Mouse (Mus musculus): ENCODE measurements at regions not wholly inside any gene's neighbourhood (a gene's known extent, or its start where the extent isn't known, plus 50 kb on each side); places are given as distances from the start of the nearest gene placed in this dataset.

DNA sequence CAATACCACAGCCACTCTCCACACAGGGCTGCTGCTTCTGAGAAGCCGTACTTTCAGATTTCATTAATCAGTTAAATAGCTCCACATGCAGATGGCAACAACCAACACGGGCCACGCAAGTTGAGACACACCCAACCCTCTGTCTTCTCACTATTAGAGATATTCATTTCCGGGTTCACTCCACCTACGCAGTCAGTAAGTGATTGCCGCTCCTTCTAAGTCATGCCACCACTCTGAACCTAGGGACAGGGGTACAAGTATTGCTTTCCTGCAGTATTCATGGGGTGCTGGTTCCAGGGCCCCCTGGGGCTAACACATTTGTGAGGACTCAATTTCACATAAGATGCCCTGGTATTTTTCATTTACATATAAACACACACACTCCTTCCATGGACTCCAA, 176.3 kb downstream of the Maf start:
- Histone ChIP-seq H3K27ac (replicated peaks; ENCODE audit: low read depth, low read length) (no peak overlapping the region), H3K4me3 (ENCODE audit: insufficient read depth, low read depth, low read length) (no peak overlapping the region), H3K4me1 (ENCODE audit: control insufficient read depth, insufficient read depth, insufficient read length, low read length) (no peaks in the 10 kb centered on the region)

- Histone ChIP-seq H3K4me3 (ENCODE audit: insufficient read depth, low read depth, low read length) (no peak overlapping the region), H3K27ac (replicated peaks; ENCODE audit: low read depth, low read length) (no peak overlapping the region), H3K4me1 (ENCODE audit: control insufficient read depth, insufficient read depth, insufficient read length, low read length) (no peaks in the 10 kb centered on the region)
Observed at GRCm38 (mm10) chr8:115529568-115530342, 177.8 kb downstream of the Maf start.

GRCm38 (mm10) chr8:115528879-115529278, 178.7 kb downstream of the Maf start:
- Histone ChIP-seq H3K27ac (replicated peaks; ENCODE audit: low read depth, low read length) (no peak overlapping the region), H3K4me3 (ENCODE audit: insufficient read depth, low read depth, low read length) (no peak overlapping the region)

DNA sequence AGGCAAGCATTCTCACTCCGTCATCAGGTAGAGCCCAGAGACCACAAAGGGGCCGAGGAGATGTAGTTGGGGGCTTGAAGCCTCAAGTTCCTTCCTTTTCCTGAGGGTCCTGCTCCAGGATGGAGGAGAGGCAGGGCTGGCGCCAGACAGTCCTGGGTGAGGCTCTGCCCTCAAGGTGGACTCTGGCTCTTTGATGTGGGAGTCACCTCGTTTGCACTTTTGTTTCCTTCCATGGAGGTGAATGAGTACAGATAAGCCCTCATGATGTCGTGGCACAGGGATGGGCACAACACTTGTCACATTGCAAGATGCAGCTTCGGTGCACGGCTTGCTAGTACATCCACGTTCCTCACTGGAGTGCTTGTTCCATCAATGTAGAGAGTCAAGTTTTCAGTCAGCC, 182.4 kb downstream of the Maf start:
- Histone ChIP-seq H3K27ac (replicated peaks; ENCODE audit: low read depth, low read length) (no peak overlapping the region), H3K4me1 (ENCODE audit: control insufficient read depth, insufficient read depth, insufficient read length, low read length) (no peaks in the 10 kb centered on the region), H3K4me3 (ENCODE audit: insufficient read depth, low read depth, low read length) (no peak overlapping the region)

More at GRCm38 (mm10) chr8:115528879-115529278, 178.7 kb downstream of the Maf start:
- H3K4me1 ChIP-seq (ENCODE audit: control insufficient read depth, insufficient read depth, insufficient read length, low read length): no peaks in the 10 kb centered on the region

GRCm38 (mm10) chr8:115524713-115525112, 182.9 kb downstream of the Maf start:
- no peak overlapping the region for H3K27ac ChIP-seq (replicated peaks; ENCODE audit: low read depth, low read length)
- H3K4me3 ChIP-seq (ENCODE audit: insufficient read depth, low read depth, low read length): no peak overlapping the region
- no peaks in the 10 kb centered on the region for H3K4me1 ChIP-seq (ENCODE audit: control insufficient read depth, insufficient read depth, insufficient read length, low read length)

- Histone ChIP-seq H3K4me3 (ENCODE audit: insufficient read depth, low read depth, low read length) (no peak overlapping the region), H3K4me1 (ENCODE audit: control insufficient read depth, insufficient read depth, insufficient read length, low read length) (no peaks in the 10 kb centered on the region), H3K27ac (replicated peaks; ENCODE audit: low read depth, low read length) (no peak overlapping the region)
Observed at GRCm38 (mm10) chr8:115522527-115522926, 185.1 kb downstream of the Maf start.

GRCm38 (mm10) chr8:115515647-115516046, 191.9 kb downstream of the Maf start:
- Histone ChIP-seq H3K27ac (replicated peaks; ENCODE audit: low read depth, low read length) (no peak overlapping the region), H3K4me1 (ENCODE audit: control insufficient read depth, insufficient read depth, insufficient read length, low read length) (no peaks in the 10 kb centered on the region; the same call in 1 of the 2 replicates), H3K4me3 (ENCODE audit: insufficient read depth, low read depth, low read length) (no peak overlapping the region)

- Histone ChIP-seq H3K27ac (replicated peaks; ENCODE audit: low read depth, low read length) (no peak overlapping the region), H3K4me3 (ENCODE audit: insufficient read depth, low read depth, low read length) (no peak overlapping the region), H3K4me1 (ENCODE audit: control insufficient read depth, insufficient read depth, insufficient read length, low read length) (no peaks in the 10 kb centered on the region; the same call in 1 of the 2 replicates)
Observed at GRCm38 (mm10) chr8:115514485-115514884, 193.1 kb downstream of the Maf start.

DNA sequence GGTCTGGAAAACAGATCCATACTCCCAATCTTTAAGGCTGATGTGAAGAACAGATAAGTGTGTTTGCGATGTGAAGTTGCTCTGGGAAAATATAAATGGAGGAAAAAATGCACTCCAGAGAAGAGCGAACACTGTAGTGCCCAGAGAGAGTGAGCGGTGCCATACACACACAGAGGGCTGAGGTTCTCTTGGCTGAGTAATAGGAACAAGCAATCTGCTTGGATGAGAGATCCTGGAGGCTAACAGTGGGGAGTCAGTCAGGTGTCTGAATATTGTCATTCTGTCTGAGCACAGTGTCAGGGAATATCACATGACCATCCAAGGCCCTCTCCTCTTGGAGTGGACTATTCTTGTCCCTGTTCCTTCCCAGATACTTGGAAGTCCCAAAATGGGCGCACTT, 200.4 kb downstream of the Maf start:
- H3K4me3 ChIP-seq (ENCODE audit: insufficient read depth, low read depth, low read length): no peak overlapping the region

GRCm38 (mm10) chr8:115506741-115507140, 200.9 kb downstream of the Maf start:
- no peak overlapping the region for H3K4me3 ChIP-seq (ENCODE audit: insufficient read depth, low read depth, low read length)
- no peaks in the 10 kb centered on the region; the same call in 1 of the 2 replicates for H3K4me1 ChIP-seq (ENCODE audit: control insufficient read depth, insufficient read depth, insufficient read length, low read length)
- no peak overlapping the region for H3K27ac ChIP-seq (replicated peaks; ENCODE audit: low read depth, low read length)

More for the DNA sequence above, 200.4 kb downstream of the Maf start:
- H3K27ac ChIP-seq (replicated peaks; ENCODE audit: low read depth, low read length): no peak overlapping the region
- no peaks in the 10 kb centered on the region; the same call in 1 of the 2 replicates for H3K4me1 ChIP-seq (ENCODE audit: control insufficient read depth, insufficient read depth, insufficient read length, low read length)

DNA sequence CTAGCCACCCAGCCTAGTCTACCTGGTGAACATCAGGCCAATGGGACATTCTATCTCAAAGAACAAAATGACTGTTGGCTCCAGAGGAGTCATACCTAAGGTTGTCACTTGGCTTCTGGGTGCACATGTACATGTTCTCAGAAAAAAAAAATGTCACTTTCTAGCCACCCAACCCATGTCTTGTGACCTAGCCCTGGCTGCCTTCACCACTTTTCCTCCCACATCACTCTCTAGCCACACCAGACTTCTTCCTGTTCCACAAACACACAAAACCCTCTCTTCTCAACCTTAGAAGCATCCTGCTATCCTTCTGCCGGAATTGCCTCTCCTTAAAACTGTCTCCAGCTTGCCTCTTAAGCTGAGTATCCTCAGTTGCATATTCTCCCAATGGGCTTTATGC, 211.6 kb downstream of the Maf start:
- H3K4me3 ChIP-seq (ENCODE audit: insufficient read depth, low read depth, low read length): no peak overlapping the region
- peaks cover under 1% of the 10 kb centered on the region; the same call in 1 of the 2 replicates for H3K4me1 ChIP-seq (ENCODE audit: control insufficient read depth, insufficient read depth, insufficient read length, low read length)
- no peak overlapping the region for H3K27ac ChIP-seq (replicated peaks; ENCODE audit: low read depth, low read length)

DNA sequence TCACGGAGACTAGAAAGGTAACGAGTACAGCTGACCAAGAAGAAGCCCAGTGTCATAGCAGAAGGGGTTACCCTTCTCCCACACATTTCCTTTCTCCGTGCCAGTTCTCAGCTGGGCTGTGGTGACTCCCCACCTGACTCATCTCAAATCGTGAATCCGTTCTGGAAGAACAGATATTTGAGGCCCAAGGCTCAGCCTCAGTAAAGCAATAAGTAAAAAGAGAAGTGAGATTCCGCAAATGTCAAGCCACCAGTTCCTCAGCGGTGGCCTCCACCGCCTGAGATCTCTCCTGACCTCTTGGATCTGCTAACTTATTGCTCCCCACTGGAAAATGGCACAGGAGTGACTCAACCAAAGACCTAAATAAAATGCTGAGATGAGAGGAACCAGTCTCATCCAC, 213.2 kb downstream of the Maf start:
- Histone ChIP-seq H3K27ac (replicated peaks; ENCODE audit: low read depth, low read length) (no peak overlapping the region), H3K4me3 (ENCODE audit: insufficient read depth, low read depth, low read length) (no peak overlapping the region), H3K4me1 (ENCODE audit: control insufficient read depth, insufficient read depth, insufficient read length, low read length) (peaks cover 12% of the 10 kb centered on the region)

DNA sequence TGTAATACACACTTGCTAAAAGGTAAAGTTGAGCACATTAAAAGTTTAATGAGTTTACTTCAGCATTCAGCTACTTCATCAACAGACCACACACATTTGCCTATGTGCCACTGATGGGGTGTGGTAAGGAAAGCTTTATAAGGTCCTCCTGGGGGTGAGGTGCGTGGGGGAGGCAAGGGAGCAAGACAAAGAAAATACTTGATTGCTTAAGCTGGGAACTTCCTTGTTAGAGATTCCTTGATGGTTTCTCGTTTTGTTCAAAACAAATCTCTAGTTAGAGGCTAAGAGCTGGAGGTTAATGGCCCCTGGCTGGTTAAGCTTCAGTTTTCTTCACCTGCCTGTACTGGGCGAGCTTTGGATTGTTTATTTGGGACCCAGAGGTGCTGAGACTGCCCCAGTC, 220.7 kb downstream of the Maf start:
- H3K4me1 ChIP-seq (ENCODE audit: control insufficient read depth, insufficient read depth, insufficient read length, low read length): peaks cover 16% of the 10 kb centered on the region
- H3K4me3 ChIP-seq (ENCODE audit: insufficient read depth, low read depth, low read length): no peak overlapping the region
- no peak overlapping the region for H3K27ac ChIP-seq (replicated peaks; ENCODE audit: low read depth, low read length)

DNA sequence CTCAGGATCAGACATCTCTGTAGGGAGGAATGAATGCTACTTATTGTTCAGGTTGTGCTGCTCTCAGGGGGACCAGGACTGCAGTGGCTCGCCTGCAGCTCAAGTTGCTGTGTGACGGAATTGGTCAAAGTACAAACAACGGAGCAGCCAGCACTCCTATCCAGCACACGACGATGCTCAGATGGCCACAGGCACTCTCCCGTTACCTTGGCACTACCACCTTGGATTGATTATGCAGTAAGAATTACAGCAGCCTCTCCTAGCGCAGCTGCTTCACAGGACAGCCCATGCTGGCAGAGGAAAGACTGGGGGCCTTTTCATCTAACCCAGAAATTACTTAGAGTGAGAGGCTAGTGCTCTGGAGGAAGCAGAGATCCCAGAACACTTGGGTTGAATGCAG, 226.5 kb downstream of the Maf start:
- H3K4me1 ChIP-seq (ENCODE audit: control insufficient read depth, insufficient read depth, insufficient read length, low read length): peaks cover 7% of the 10 kb centered on the region
- no peak overlapping the region for H3K27ac ChIP-seq (replicated peaks; ENCODE audit: low read depth, low read length)
- no peak overlapping the region for H3K4me3 ChIP-seq (ENCODE audit: insufficient read depth, low read depth, low read length)

DNA sequence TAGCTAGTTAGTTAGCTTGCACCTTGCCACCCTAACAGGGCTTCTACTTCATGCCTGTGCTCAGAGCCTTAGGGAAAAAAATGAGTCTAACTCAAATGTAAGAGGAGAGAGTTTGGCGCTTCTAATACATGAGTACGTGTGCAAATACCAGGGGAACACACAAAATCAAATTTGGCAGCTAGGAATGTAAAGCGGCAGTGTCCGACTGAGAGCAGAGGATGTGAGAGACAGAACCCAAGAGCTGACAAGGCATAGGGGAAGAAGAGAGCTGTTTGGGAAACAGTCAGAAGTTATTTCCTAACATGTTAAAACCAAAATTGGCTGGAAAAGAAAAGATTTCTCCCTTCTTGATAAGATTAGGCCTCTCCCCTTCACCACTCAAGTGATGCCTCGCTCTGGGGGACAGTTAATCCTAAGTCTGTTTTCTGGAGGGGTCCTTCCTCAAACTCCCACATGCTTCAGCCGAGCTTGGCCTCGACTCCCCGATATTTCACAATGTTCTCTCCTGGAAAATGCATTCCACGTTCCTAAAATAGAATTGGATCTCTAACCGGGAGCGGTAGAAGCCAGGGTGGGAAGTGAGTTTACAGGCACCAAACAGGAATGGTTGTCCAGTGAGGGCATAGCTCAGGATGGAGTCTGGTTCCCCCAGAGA, 229.1 kb downstream of the Maf start:
- Histone ChIP-seq H3K4me1 (ENCODE audit: control insufficient read depth, insufficient read depth, insufficient read length, low read length) (peaks cover 7% of the 10 kb centered on the region), H3K4me3 (ENCODE audit: insufficient read depth, low read depth, low read length) (no peak overlapping the region), H3K27ac (replicated peaks; ENCODE audit: low read depth, low read length) (peak overlapping the region; percentile 78)

- H3K27ac ChIP-seq (replicated peaks; ENCODE audit: low read depth, low read length): no peak overlapping the region
- H3K4me1 ChIP-seq (ENCODE audit: control insufficient read depth, insufficient read depth, insufficient read length, low read length): peaks cover 7% of the 10 kb centered on the region
- no peak overlapping the region for H3K4me3 ChIP-seq (ENCODE audit: insufficient read depth, low read depth, low read length)
Observed at GRCm38 (mm10) chr8:115476071-115476470, 231.5 kb downstream of the Maf start.

Data from brown adipose tissue, adult 24 weeks (tissue).